Mouse (Mus musculus) urinary bladder, postnatal 10 days (tissue): ENCODE measurements at regions not wholly inside any gene's neighbourhood (a gene's known extent, or its start where the extent isn't known, plus 50 kb on each side); places are given as distances from the start of the nearest gene placed in this dataset.

Experiments used
- DNase-seq: peaks from one replicate; pipeline ENCODE4 v3.0.0; 2022; ENCODE audit warnings: low spot score

- no peak for DNase-seq
These were observed 314.1 kb downstream of the Cog6 start for GRCm38 (mm10) chr3:52702962-52703361.

GRCm38 (mm10) chr3:52701601-52702000, 315.4 kb downstream of the Cog6 start:
- DNase-seq: no peak

- no peak for DNase-seq
These were observed 323.2 kb downstream of the Cog6 start for GRCm38 (mm10) chr3:52693813-52694212.

GRCm38 (mm10) chr3:52685434-52686181, 331.4 kb downstream of the Cog6 start:
- DNase-seq: no peak

- DNase-seq: no peak
These were observed 336.1 kb downstream of the Cog6 start for GRCm38 (mm10) chr3:52680824-52681388.

- DNase-seq: no peak
These were observed 340.0 kb downstream of the Cog6 start for GRCm38 (mm10) chr3:52676886-52677670.

GRCm38 (mm10) chr3:52670628-52671028, 346.4 kb downstream of the Cog6 start:
- DNase-seq: no peak

- DNase-seq: no peak
These were observed 353.9 kb downstream of the Cog6 start for GRCm38 (mm10) chr3:52663161-52663602.

GRCm38 (mm10) chr3:52662164-52662908, 354.7 kb downstream of the Cog6 start:
- no peak for DNase-seq

GRCm38 (mm10) chr3:52653006-52653405, 364.0 kb downstream of the Cog6 start:
- no peak for DNase-seq

GRCm38 (mm10) chr3:52652476-52652870, 364.6 kb downstream of the Cog6 start:
- no peak for DNase-seq

GRCm38 (mm10) chr3:52651862-52652475, 365.1 kb downstream of the Cog6 start:
- no peak for DNase-seq

GRCm38 (mm10) chr3:52650071-52650470, 367.0 kb downstream of the Cog6 start:
- DNase-seq: no peak

- DNase-seq: no peak
These were observed 368.1 kb downstream of the Cog6 start for GRCm38 (mm10) chr3:52648836-52649500.

- DNase-seq: no peak
These were observed 369.1 kb downstream of the Cog6 start for GRCm38 (mm10) chr3:52647900-52648299.

GRCm38 (mm10) chr3:52647161-52647692, 369.8 kb downstream of the Cog6 start:
- DNase-seq: no peak

GRCm38 (mm10) chr3:52645156-52645555, 371.9 kb downstream of the Cog6 start:
- DNase-seq: no peak

- no peak for DNase-seq
These were observed 372.6 kb downstream of the Cog6 start for GRCm38 (mm10) chr3:52644178-52645128.

GRCm38 (mm10) chr3:52643796-52644177, 373.2 kb downstream of the Cog6 start:
- DNase-seq: no peak

GRCm38 (mm10) chr3:52643100-52643551, 373.9 kb downstream of the Cog6 start:
- DNase-seq: no peak
